Mouse (Mus musculus) testis, adult 2 months (tissue): ENCODE measurements around the gene Hrct1.

Source experiments
- CTCF ChIP-seq: fragments of 200-500 bp; IDR thresholded peaks from 2 replicates; pipeline ENCODE4 v1.5.1; 2012; ENCODE audit warnings: low read depth, mild to moderate bottlenecking, inconsistent platforms, low read length, moderate library complexity; ENCODE audit not compliant: control insufficient read depth, insufficient read depth, insufficient replicate concordance
- POLR2A ChIP-seq: fragments of 200-500 bp; IDR thresholded peaks from 2 replicates; pipeline ENCODE4 v1.6.1; 2012; ENCODE audit warnings: low read depth, mild to moderate bottlenecking, inconsistent platforms, low read length, moderate library complexity; ENCODE audit not compliant: control insufficient read depth

GRCm38 (mm10) chr4:43694439-43695248 lies 32.3 kb upstream of the Hrct1 start:
- TF ChIP-seq POLR2A (no peak), CTCF (no peak)
